Mouse (Mus musculus): ENCODE measurements around the gene Gss. TPM values are rescaled to one million over a fixed set of nuclear protein-coding genes. Genes with fewer than 3 reads are reported as not detected.

The Gss gene
- polyA plus RNA-seq, 1 experiment from 2014 or later = 71.3 TPM

MicroRNA genes within 50 kb of the gene (microRNA counts, 519-probe panel; counts per million panel counts)
- microRNA mmu-miR-499 = 104 counts per million, percentile 35 among the panel's probes with 10 or more counts

Small RNA genes within 50 kb of the gene (microRNA-seq; reads per million reads assigned to microRNA genes)
- gene Mir499 = 9.5 reads per million, percentile 28 among the genes with 10 or more reads in this experiment

Other genes starting within 250 kb of the Gss start
- 65.0 and 72.5 TPM in 2 replicates for gene Pigu, start 235.4 kb downstream of the Gss start, polyA plus RNA-seq (2015; fragmentation: Nextera tagmentation; extraction: Ambion mirVana)
- gene Trp53inp2, start 211.8 kb downstream of the Gss start, polyA plus RNA-seq (2015; fragmentation: Nextera tagmentation; extraction: Ambion mirVana) = 28.5 and 36.9 TPM in 2 replicates
- 14.2 and 16.1 TPM in 2 replicates for gene Ncoa6, start 118.9 kb downstream of the Gss start, polyA plus RNA-seq (2015; fragmentation: Nextera tagmentation; extraction: Ambion mirVana)
- gene Acss2, start 74.9 kb downstream of the Gss start, polyA plus RNA-seq (2015; fragmentation: Nextera tagmentation; extraction: Ambion mirVana) = 14.7 and 16.0 TPM in 2 replicates
- gene Ggt7, start 74.6 kb downstream of the Gss start, polyA plus RNA-seq (2015; fragmentation: Nextera tagmentation; extraction: Ambion mirVana) = 3.7 and 3.9 TPM in 2 replicates
- 0.56 and 1.7 TPM in 2 replicates for gene Myh7b, start 18.4 kb upstream of the Gss start, polyA plus RNA-seq (2015; fragmentation: Nextera tagmentation; extraction: Ambion mirVana)
- gene Trpc4ap, start 99.6 kb upstream of the Gss start, polyA plus RNA-seq (2015; fragmentation: Nextera tagmentation; extraction: Ambion mirVana) = 135 and 143 TPM in 2 replicates
- 43.2 and 44.8 TPM in 2 replicates for gene Edem2, start 136.7 kb upstream of the Gss start, polyA plus RNA-seq (2015; fragmentation: Nextera tagmentation; extraction: Ambion mirVana)
- gene Gm17581, start 143.1 kb upstream of the Gss start, polyA plus RNA-seq (2015; fragmentation: Nextera tagmentation; extraction: Ambion mirVana) = not detected in 2 replicates
- gene Procr, start 158.3 kb upstream of the Gss start, polyA plus RNA-seq (2015; fragmentation: Nextera tagmentation; extraction: Ambion mirVana) = 13.0 and 13.1 TPM in 2 replicates
- gene Mmp24, start 182.5 kb upstream of the Gss start, polyA plus RNA-seq (2015; fragmentation: Nextera tagmentation; extraction: Ambion mirVana) = 0.07 and 0.09 TPM in 2 replicates
- gene BC029722, start 226.6 kb upstream of the Gss start, polyA plus RNA-seq (2015; fragmentation: Nextera tagmentation; extraction: Ambion mirVana) = 18.9 and 20.0 TPM in 2 replicates
- 216 and 233 TPM in 2 replicates for gene Eif6, start 234.1 kb upstream of the Gss start, polyA plus RNA-seq (2015; fragmentation: Nextera tagmentation; extraction: Ambion mirVana)
- gene Fam83c, start 242.0 kb upstream of the Gss start, polyA plus RNA-seq (2015; fragmentation: Nextera tagmentation; extraction: Ambion mirVana) = 0.18 and 0.21 TPM in 2 replicates